8 mouse cellular contexts compared by ENCODE assay signal in the genomic region with DNA sequence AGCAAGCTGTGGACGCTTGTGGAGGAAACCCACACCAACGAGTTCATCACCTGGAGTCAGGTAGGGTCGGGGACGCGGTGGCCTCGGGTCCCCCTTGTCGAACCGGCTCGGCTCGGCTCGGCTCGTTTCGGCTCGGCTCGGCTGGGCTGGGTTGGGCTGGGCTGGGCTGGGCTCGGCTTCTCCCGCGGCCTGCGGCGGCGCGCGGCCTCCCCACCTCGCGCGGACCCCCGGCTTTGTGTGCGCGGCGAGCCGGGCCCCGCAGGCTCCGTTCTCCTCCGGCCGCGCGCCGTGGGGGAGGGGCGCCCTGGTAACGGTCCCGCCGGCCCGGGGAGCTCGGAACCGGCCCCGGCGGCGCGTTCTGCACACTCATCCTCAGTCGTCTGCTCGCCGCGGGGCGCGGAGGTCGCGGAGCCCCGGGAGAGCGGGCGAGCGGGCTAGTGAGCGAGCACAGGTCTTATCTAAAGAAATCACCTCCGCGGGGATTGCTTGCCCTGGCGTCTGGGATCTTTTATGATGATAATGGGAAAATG. TPM values are rescaled to one million over a fixed set of nuclear protein-coding genes. Genes with fewer than 3 reads are reported as not detected.
A peak's percentile ranks its signal among the peaks of the same experiment; 100 is the strongest.
DNase-seq lines count a peak whose midpoint lies in the region; ATAC-seq lines count a peak whose summit lies in the region.

No protein-coding gene starts in this region.

- H3K36me3 ChIP-seq in forebrain, embryonic 10.5 days (replicated peaks), result peaks cover 12% of the 10 kb centered on the region
- no peaks in the 10 kb centered on the region for H3K36me3 ChIP-seq in intestine, embryonic 15.5 days

- H3K27me3 ChIP-seq in forebrain, embryonic 10.5 days (ENCODE audit: poor library complexity, severe bottlenecking), result no peaks in the 10 kb centered on the region
- no peaks in the 10 kb centered on the region for H3K27me3 ChIP-seq in intestine, embryonic 15.5 days (replicated peaks)

- peak overlapping the region; percentile 99 for H3K27ac ChIP-seq in forebrain, embryonic 10.5 days
- H3K27ac ChIP-seq in intestine, embryonic 15.5 days, result peak overlapping the region; percentile 95

- under 1% methylated on average over 65 of the region's 65 CpGs for WGBS in forebrain, embryonic 10.5 days
- WGBS in intestine, embryonic 15.5 days, result 0% methylated on average over 57 of the region's 65 CpGs

- peak; percentile 58 for DNase-seq in cerebellum, adult 9-10 months
- DNase-seq in cerebellum, adult 8-10 months, result no peak
- DNase-seq in spleen, postnatal 10 days (ENCODE audit: low spot score in 2 of 2), result peak; percentile 27 to 70
- no peak for DNase-seq in spleen, adult 18-20 months
- DNase-seq in forebrain, embryonic 10.5 days (ENCODE audit: extremely low spot score, low spot score), result no peak
- DNase-seq in lung, postnatal 14 days, result peak; percentile 80
- peak; percentile 89 for DNase-seq in testis, postnatal 10 days (ENCODE audit: low spot score)

- H3K9ac ChIP-seq in intestine, embryonic 15.5 days, result peak overlapping the region; percentile 94

- peak overlapping the region; percentile 89 for H3K4me3 ChIP-seq in forebrain, embryonic 10.5 days
- peak overlapping the region; percentile 89 for H3K4me3 ChIP-seq in intestine, embryonic 15.5 days (replicated peaks)

- peaks cover 36% of the 10 kb centered on the region for H3K4me1 ChIP-seq in forebrain, embryonic 10.5 days
- 0 out of 2 replicates have a peak, but pooled peaks cover 3% of the 10 kb centered on the region for H3K4me1 ChIP-seq in intestine, embryonic 15.5 days (replicated peaks)

- H3K4me2 ChIP-seq in intestine, embryonic 15.5 days (replicated peaks), result peak overlapping the region; percentile 61

- H3K9me3 ChIP-seq in forebrain, embryonic 10.5 days, result no peaks in the 10 kb centered on the region
- H3K9me3 ChIP-seq in intestine, embryonic 15.5 days, result no peaks in the 10 kb centered on the region

- ATAC-seq in intestine, embryonic 15.5 days, result peak; percentile 92

RNA-seq across cellular contexts. Expression of a gene that starts 0.4 kb away (rescaled TPM):
- polyA plus RNA-seq in forebrain, embryonic 10.5 days (2016; fragmentation: Nextera tagmentation; extraction: Ambion mirVana), result 51.8 and 53.2 TPM in 2 replicates
- 18.2 and 22.4 TPM in 2 replicates for polyA plus RNA-seq in intestine, embryonic 15.5 days (2015; fragmentation: Nextera tagmentation; extraction: Ambion mirVana)

RNA-seq across cellular contexts. Expression of a gene that starts 45.7 kb away (rescaled TPM):
- polyA plus RNA-seq in forebrain, embryonic 10.5 days (2016; fragmentation: Nextera tagmentation; extraction: Ambion mirVana), result 119 and 121 TPM in 2 replicates
- 111 and 127 TPM in 2 replicates for polyA plus RNA-seq in intestine, embryonic 15.5 days (2015; fragmentation: Nextera tagmentation; extraction: Ambion mirVana)

Comparison
In these comparisons a context has a peak if more than half of its experiments do, and no peak if none do; other contexts are left out.
1. DNase-seq: peak in cerebellum, adult 9-10 months (single experiment), spleen, postnatal 10 days (2 of 2), lung, postnatal 14 days (single experiment) and testis, postnatal 10 days (single experiment); none in cerebellum, adult 8-10 months (single experiment), spleen, adult 18-20 months (0 of 2) and forebrain, embryonic 10.5 days (single experiment).